Mouse (Mus musculus): ENCODE results near the gene Gm20547. TPM values are rescaled to one million over a fixed set of nuclear protein-coding genes. Genes with fewer than 3 reads are reported as not detected.
"Not testable (repeated sequence)": the region's sequence is repeated elsewhere in the genome, so short reads cannot be mapped to it uniquely, and the experiment has no call there.

Gm20547 gene
- polyA plus RNA-seq, 2 experiments from 2014 or later = not detected

DNA sequence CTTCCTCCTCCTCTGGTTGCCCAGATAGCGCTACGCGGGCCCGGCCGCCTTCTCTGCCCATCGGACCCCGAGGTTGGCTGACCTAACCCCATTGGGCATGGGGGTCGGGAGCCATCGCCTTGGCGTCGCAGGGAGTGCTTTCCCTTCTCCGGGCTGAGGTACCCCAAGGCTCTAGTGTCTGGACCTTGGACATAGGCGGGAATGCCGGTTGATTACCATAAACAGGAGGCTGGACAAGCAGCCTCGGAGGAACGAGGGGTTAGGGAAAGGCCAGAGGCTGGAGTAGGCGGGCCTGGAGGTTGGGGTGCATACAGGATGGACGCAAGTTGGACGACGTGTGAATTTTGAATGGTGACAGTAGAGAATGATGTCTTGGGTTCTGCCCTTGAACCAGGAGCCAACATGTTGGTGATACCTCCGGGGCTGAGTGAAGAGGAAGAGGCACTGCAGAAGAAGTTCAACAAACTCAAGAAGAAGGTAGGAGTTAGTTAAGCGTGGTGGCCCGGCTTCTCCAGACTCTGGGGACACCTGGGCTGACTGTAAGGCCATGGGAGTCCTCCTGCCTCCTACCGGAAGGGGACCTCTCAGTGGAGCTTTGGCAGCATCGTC, 31.2 kb downstream of the Gm20547 start:
- no peak for ATAC-seq

DNA sequence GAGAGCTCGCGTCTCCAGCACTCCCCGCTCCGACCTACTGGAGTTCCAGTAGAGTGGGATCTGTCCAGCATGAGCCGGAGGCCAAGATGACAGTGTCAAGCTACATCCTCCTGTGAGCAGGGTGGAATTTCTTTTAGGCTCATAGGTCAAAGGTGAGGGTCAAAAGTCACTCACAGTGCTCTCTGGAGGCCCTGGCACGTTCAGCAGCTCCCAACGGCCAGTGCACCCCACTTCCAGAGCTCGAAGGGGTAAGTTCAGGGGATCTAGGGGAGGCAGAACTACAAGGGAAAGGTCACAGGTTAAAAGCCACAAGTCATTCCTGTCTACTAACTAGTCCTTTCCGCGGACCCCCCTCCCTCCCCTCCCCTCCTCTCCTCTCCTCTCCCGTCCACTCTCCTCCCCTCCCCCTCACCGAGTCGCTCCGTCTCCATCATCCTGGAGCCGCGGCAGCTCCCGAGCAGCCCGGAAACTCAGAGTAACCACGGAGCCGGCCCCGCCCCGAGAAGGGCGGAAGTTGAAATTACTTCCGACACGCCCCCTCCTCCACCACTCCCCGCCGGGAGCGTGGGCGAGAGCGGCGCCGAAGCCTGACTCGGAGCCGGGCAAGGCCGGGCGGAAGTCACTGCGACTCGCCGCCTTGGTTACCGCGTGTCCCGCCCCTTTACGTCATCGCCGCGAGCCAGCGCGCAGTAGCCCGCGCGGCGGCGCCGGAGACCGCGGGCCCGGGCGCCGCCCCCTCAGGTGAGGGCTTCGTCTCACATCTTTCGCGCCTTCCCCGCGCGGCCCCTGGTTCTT, 31.9 kb downstream of the Gm20547 start, which contains the start of the genes Skiv2l and Nelfe:
TSS of gene Skiv2l (minus strand) at position 489 of the 795 bp plus-strand sequence.
TSS of gene Nelfe (plus strand) at position 670 of the 795 bp plus-strand sequence.
- peak; percentile 98 for ATAC-seq

DNA sequence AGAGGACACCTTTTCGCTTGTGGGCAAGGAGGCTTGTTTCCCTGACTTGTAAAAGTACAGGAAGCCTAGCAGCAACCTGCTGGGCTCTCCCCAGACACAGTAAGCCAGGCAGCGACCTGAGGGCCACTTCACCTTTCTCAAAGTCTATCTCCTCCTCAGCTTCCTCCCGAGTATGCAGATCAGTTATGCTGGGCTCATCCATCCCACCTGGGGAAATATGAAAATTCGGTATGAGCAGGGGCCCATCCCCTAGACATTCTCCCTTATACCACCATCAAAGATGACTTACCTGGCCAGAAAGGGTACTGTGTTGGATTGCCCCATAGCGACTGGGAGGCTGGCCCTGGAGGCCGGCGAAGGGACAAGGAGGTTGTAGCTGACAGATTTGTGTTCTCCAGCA, 34.2 kb downstream of the Gm20547 start:
- no peak for ATAC-seq

DNA sequence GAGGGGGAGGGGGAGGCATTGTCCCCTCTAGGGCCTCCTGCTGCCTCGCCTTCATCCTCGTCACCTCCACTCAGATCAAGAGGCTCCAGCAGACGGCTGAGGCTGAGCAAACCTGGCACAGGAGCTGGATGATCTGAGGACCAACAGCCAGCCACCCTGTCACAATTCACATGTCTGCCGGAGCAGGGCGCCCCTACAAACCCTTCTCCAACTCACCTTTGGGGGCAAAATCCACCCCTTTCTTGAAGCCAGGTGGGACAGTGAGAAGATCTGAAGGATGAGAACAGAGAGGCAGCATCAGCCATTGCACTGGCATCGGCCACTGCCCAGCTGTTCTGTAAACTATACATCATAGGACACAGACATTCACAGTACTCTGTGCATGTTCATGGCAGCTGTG, 34.6 kb downstream of the Gm20547 start:
- ATAC-seq = no peak

DNA sequence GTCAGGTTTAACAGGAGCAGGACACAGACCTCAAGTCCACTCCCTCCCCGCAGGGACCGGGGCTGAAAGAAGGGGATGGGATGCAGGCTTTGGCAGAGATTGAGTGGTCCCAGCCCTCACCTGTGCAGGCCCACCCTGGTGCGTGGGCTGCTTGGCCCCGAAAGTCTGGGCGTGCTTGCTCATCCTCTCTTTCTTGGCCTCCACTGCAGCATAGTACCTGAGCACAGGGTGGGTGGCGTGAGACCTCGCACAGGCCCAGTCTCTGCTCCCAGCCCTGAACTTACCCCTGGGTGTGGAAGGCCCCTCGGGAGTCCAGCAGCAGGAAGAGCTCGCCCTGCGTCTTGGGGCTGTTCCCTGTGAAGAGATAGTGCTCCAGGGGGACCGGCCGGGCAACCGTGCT, 37.0 kb downstream of the Gm20547 start:
- ATAC-seq = no peak

DNA sequence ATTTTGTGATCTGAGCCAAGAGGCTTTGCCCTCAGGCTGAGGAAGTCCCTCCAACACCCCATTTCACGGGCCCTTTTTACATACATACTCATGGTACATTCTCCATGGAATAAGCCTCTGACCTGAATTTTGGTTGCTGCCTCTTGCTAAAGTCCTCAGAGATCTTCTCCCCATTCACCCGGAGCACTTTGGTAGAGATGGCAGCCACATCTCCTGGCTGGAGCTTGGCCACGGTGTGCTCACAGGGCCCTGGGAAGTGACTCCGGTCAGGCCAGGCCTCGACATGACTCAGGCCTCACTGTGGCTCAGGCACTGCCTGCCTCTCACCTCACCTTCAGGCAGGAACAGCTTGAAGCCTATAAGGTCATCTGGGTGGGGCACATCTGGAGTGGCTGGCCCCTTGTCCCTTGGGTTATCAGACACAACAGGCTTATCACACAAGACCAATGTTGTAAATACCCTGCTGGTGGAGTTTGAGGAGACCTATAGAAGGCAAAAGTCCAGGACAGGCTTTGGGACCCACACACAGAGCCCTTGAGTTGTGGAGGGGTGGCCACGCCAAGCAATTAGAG, 41.0 kb downstream of the Gm20547 start:
- no peak for ATAC-seq

DNA sequence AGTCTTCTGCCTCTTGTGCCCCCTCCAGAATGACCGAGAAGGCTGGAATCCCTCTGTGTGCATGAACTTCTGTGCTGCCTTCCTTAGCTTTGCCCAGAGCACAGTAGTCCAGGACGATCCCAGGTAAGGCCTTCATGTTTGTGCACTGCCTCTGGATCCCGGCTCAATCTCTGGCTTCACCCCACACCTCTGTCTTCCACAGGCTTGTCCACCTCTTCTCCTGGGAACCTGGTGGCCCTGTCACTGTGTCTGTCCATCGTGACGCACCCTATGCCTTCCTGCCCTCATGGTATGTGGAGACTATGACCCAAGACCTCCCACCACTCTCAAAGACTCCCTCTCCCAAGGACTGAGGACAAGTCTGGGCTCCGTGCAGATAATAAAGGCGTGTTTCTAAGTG, 43.1 kb downstream of the Gm20547 start:
- ATAC-seq = no peak

DNA sequence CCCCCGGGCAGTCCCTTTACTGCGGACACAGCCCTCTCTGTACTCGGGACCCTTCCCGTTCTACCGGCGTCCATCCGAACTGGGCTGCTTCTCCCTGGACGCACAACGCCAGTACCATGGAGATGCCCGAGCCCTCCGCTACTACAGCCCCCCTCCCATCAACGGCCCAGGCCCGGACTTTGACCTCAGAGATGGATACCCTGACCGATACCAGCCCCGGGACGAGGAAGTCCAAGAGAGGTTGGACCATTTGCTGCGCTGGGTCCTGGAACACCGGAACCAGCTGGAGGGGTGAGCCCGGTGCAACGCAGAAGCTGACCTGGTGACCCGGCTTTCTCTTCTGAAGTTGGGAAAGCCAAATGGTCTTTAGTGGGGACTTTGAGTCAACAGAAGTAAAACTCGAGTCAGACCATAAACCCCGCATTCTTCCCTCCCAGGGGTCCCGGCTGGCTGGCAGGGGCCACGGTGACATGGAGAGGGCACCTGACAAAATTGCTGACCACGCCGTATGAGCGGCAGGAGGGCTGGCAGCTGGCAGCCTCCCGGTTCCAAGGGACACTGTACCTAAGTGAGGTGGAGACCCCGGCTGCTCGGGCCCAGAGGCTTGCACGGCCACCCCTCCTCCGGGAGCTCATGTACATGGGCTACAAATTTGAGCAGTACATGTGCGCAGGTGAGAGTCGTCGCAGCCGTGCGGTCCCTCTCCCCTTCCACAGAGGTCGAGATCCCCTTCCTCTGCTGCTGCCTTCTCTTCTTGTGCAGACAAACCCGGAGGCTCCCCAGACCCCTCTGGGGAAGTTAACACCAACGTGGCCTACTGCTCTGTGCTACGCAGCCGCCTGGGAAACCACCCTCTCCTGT, 44.1 kb downstream of the Gm20547 start:
- ATAC-seq = peak; percentile 8

DNA sequence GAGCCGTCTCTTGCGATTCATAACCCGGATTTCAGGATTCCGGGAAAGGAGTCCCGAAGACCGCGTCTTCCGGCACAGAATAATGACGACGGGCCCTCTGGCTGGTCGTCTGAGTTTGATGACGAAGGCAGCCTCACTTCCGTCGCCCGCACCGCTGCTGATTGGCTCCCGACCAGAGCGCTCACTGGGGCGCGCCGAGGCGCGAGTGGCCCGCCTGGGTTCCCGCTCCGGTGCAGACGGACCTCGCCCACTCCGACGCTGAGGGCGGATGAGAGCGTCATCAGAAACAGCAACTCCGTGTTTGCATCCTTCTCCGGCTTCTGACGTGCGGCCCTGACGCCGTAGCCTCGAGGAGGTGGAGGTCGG, 45.0 kb downstream of the Gm20547 start, which contains the start of the genes Stk19 and Dxo:
TSS of gene Stk19 (minus strand) at position 90 of the 366 bp plus-strand sequence.
TSS of gene Dxo (plus strand) at position 164 of the 366 bp plus-strand sequence.
- peak; percentile 96 for ATAC-seq

DNA sequence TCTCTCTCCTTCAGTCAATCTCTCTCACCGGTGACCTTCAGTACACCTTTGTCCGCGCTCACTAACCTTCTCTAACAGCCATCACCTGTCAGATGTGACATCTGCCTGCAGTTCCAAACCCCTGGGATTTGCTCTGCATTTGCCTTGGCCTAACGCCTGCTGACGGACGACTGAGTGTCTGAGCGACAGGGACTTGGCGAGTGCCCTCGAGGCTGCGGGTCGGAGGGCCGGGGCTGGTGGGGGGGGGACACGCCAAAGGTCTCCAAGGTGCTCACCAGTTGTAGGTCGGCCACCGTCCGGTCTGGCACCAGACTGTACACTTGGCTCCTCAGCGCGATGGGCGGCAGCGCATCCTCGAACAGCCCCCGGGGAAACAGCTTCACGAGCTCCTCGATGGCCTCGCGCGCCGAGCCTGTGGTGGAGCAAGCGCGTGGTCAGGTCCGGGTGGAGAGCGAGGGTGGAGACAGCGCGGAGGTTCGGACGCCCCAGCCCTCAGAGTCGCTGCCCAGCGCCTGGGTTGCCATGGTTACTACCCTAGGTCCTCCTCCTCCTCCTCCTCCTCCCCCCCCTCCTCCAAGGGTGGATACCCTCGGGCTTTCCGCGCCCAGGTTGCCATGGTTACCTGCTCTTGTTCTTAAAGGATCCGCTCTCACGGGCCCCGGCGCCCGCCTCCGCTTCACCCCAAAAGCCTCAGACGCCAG, 45.5 kb downstream of the Gm20547 start:
- peak; percentile 36 for ATAC-seq

DNA sequence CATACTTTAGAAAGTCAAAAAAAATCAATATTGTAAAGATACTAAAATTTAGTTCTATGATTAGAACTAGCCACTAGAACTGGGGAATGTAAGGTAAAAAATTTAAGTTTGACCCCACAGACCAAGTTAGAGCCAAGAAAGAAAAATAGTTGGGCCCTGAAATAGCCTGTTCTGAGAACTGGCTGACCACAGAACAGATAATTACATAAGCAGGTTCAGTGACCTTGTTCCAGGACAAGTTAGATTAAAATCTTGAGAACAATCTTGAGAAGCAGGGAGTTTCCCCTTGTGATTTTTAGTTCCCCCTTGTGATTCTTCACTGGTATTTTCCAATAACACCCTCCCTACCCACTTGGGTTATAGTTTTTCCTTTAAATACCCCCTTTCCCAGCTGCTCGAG, 51.1 kb downstream of the Gm20547 start:
- ATAC-seq = not testable (repeated sequence)

DNA sequence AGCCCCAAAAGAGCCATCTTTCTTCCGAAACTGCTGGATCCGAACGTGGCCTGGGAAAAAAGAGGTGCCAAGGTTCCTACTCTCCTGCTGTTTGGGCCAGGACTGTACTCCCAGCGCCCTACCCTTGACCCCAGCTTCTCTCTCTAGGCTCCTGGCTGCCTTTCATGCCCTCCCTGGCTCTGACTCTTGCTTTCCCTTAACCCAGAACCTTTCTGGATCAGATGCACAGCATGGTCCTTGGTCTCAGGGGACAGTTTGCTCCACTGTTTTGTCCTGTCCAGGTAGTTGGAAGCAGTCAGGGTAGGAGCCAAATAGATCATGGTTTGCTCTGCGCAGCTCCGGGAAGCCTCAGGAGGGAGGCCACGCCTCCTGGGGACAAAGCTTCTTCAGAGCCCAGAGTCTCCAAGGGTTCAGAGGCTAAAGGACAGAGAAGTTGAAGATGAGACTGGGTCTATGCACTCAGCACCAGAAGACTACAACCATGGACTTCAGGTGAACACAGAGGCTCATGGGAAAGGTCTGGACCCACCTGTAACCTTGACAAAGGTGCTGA, 66.9 kb downstream of the Gm20547 start:
- no peak for ATAC-seq

DNA sequence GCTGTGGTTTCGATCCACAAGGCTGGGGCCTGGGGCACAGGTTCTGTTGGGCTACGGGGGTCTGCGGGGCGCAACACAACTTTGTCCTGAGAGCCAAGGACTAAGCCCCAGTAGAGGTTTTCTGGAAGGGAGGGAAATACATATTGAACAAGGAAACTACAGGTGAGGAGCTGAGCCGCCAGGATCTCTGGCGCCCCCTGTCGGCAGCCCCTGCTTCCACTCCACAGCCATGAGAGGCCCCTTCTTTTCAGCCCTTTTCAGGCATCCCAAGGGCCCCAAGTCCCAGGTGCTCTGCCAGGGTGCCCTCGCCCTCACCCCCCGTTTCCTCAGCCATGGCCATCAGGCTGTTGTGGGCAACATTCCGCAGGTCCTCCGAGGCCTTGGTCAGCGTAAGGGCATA, 68.1 kb downstream of the Gm20547 start:
- not testable (repeated sequence) for ATAC-seq

DNA sequence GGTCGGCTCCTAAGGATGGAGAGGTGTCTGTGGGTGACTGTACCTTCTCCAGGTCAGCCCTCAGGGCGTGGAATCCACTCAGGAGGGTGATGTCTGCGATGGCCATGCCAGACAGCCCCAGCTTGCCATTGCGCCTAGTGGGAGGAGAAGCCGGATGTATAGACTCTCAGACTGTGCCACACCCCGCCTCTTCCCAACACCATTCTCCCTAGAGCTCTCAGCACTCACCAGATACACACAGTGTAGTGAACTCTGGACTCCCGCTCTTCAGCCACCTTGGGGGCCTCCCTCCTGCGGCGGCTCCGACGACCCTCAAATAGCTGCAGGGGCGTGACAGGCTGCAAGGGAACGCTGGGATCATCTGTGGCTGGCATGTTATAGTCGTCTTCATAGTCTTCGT, 70.6 kb downstream of the Gm20547 start:
- no peak for ATAC-seq

DNA sequence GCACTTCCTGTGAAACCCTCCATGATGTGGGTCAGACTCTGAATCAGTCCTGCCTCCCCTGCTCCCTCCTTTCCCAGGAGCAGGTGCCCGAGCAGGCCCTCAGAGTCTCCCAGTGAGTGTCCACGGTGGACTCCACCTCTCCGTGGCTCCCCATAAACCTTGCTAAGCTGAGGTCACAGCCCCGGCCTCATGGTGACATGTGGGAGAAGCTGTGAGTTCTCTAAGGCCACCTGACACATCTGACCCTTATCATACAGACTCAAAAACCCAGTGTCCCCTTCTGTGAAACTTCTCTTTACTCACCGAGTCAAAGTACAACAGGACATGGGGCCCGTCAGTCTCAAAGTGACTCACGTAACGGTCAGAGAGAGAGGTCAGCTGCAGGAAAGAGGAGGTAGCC, 71.0 kb downstream of the Gm20547 start:
- not testable (repeated sequence) for ATAC-seq

DNA sequence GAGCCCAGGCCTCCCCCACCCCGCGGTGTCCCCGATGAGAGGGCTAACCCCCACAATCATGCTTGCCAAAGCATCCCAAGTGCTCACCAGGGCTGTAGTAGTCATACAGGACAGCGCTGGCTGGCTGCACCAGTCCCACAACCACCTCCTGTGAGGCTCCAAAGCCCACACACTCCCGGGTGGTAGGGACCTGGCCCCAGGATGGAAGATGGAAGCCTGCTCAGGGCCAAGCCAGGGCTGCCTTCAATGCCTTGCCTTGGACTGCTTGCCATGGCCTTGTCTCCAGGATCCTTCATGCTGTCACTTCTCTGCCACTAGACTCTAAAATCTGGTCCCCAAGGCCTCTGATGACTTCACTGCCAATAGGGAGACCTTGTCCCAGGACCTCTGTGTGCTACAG, 71.4 kb downstream of the Gm20547 start:
- not testable (repeated sequence) for ATAC-seq

DNA sequence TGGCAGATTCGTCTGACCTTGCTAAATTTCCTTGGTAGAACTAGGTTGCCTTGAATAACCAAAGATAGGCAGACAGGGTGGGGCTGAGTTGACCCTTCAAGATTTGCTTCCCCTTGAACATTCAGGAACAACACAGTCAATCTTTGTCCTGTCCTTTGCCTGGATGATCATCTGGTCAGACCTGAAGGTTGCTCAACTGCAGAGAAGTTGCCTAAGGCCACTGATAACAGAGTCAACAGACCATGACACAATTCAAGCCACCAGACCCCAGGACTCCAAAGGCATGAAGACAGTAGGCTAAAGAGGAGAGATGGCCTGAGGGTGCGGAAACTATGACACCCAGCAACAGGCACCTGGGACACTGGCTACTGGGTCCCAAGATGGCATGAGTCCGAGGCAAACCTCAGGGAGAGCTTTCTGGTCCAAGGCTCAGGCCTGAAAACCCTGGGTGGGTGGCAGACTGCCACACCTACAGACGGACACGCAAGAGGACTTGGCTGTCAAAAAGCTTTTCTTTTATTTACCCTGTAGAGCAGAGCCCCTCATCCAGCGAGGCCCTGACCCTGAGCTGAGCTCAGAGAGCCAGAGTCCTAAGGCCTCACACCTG, 73.1 kb downstream of the Gm20547 start:
- ATAC-seq = no peak

DNA sequence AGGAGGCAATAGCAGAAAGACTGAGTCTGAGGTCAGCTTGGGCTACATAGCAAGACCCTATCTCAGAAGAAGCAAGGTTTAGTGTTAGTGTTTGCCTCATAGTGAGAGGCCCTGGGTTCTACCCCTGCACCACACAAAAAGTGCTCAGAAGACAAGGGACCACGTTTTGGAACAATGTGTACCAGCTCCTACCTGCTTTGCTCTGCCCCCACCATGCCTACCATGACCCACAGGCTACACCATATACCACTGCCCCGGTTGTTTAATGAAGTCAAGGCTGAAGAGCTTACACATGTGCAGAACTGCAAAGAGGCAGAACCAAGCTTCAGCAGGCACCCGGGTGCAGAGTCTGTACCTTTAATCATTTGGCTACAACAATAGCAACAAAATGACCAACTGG, 74.7 kb downstream of the Gm20547 start:
- no peak for ATAC-seq
